Mouse (Mus musculus): ENCODE measurements around the gene Mdm2. TPM values are rescaled to one million over a fixed set of nuclear protein-coding genes. Genes with fewer than 3 reads are reported as not detected.
A peak's percentile ranks its signal among the peaks of the same experiment; 100 is the strongest.

Gene Mdm2
- total and polyA plus RNA-seq, 2 experiments from 2014 or later = 28.7 to 65.1 TPM

GRCm38 (mm10) chr10:117732962-117733592, 22.5 kb upstream of the Mdm2 start:
- DNase-seq (ENCODE audit: low spot score) (no peak), ATAC-seq (ENCODE audit: low FRiP score) (no peak)
- Histone ChIP-seq H3K4me3 (ENCODE audit: low read depth, low read length) (no peak overlapping the region), H3K36me3 (ENCODE audit: insufficient read depth, low read length) (peaks cover 12% of the 10 kb centered on the region), H3K4me1 (ENCODE audit: insufficient read depth, low read length) (no peaks in the 10 kb centered on the region), H3K9me3 (ENCODE audit: low read length) (no peaks in the 10 kb centered on the region), H3K9ac (replicated peaks; ENCODE audit: low read length, poor library complexity, severe bottlenecking) (no peak overlapping the region), H3K27ac (ENCODE audit: low read depth, low read length) (no peak overlapping the region), H3K4me2 (ENCODE audit: low read depth, low read length, poor library complexity, severe bottlenecking) (no peak overlapping the region), H3K27me3 (ENCODE audit: insufficient read depth, low read length) (no peaks in the 10 kb centered on the region)
- WGBS = 85% methylated on average over 14 of the region's 14 CpGs
- TF ChIP-seq CTCF (IDR thresholded peaks at IDR 0.05) = no peak

GRCm38 (mm10) chr10:117732184-117732583, 21.6 kb upstream of the Mdm2 start:
- Histone ChIP-seq H3K9ac (replicated peaks; ENCODE audit: low read length, poor library complexity, severe bottlenecking) (no peak overlapping the region), H3K9me3 (ENCODE audit: low read length) (no peaks in the 10 kb centered on the region), H3K27me3 (ENCODE audit: insufficient read depth, low read length) (no peaks in the 10 kb centered on the region), H3K27ac (ENCODE audit: low read depth, low read length) (no peak overlapping the region), H3K4me2 (ENCODE audit: low read depth, low read length, poor library complexity, severe bottlenecking) (no peak overlapping the region), H3K4me1 (ENCODE audit: insufficient read depth, low read length) (no peaks in the 10 kb centered on the region), H3K36me3 (ENCODE audit: insufficient read depth, low read length) (peaks cover 11% of the 10 kb centered on the region), H3K4me3 (ENCODE audit: low read depth, low read length) (no peak overlapping the region)
- TF ChIP-seq CTCF (IDR thresholded peaks at IDR 0.05) = no peak
- no peak for DNase-seq (ENCODE audit: low spot score)
- ATAC-seq (ENCODE audit: low FRiP score) = no peak
- WGBS = 93% methylated on average over 5 of the region's 5 CpGs

- H3K9ac ChIP-seq (replicated peaks; ENCODE audit: low read length, poor library complexity, severe bottlenecking) = no peak overlapping the region
- ATAC-seq (ENCODE audit: low FRiP score) = no peak
- no peaks in the 10 kb centered on the region for H3K27me3 ChIP-seq (ENCODE audit: insufficient read depth, low read length)
- no peak overlapping the region for H3K4me3 ChIP-seq (ENCODE audit: low read depth, low read length)
- H3K4me2 ChIP-seq (ENCODE audit: low read depth, low read length, poor library complexity, severe bottlenecking) = no peak overlapping the region
- H3K4me1 ChIP-seq (ENCODE audit: insufficient read depth, low read length) = no peaks in the 10 kb centered on the region
- H3K36me3 ChIP-seq (ENCODE audit: insufficient read depth, low read length) = peaks cover 4% of the 10 kb centered on the region
- peak; percentile 59 for DNase-seq (ENCODE audit: low spot score)
- TF ChIP-seq CTCF (IDR thresholded peaks at IDR 0.05) = peak; percentile 73
- 66% methylated on average over 14 of the region's 15 CpGs for WGBS
- no peak overlapping the region for H3K27ac ChIP-seq (ENCODE audit: low read depth, low read length)
- no peaks in the 10 kb centered on the region for H3K9me3 ChIP-seq (ENCODE audit: low read length)
These were observed 20.9 kb upstream of the Mdm2 start for GRCm38 (mm10) chr10:117731244-117732101.

- Histone ChIP-seq H3K36me3 (ENCODE audit: insufficient read depth, low read length) (no peaks in the 10 kb centered on the region; the same call in 1 of the 2 replicates), H3K4me1 (ENCODE audit: insufficient read depth, low read length) (no peaks in the 10 kb centered on the region), H3K27ac (ENCODE audit: low read depth, low read length) (no peak overlapping the region), H3K9me3 (ENCODE audit: low read length) (no peaks in the 10 kb centered on the region), H3K4me3 (ENCODE audit: low read depth, low read length) (no peak overlapping the region), H3K4me2 (ENCODE audit: low read depth, low read length, poor library complexity, severe bottlenecking) (no peak overlapping the region), H3K9ac (replicated peaks; ENCODE audit: low read length, poor library complexity, severe bottlenecking) (no peak overlapping the region), H3K27me3 (ENCODE audit: insufficient read depth, low read length) (no peaks in the 10 kb centered on the region)
- WGBS = 94% methylated on average over 12 of the region's 12 CpGs
- DNase-seq (ENCODE audit: low spot score) (no peak), ATAC-seq (ENCODE audit: low FRiP score) (no peak)
- no peak for TF ChIP-seq CTCF (IDR thresholded peaks at IDR 0.05)
These were observed 20.2 kb upstream of the Mdm2 start for GRCm38 (mm10) chr10:117730637-117731203.

DNA sequence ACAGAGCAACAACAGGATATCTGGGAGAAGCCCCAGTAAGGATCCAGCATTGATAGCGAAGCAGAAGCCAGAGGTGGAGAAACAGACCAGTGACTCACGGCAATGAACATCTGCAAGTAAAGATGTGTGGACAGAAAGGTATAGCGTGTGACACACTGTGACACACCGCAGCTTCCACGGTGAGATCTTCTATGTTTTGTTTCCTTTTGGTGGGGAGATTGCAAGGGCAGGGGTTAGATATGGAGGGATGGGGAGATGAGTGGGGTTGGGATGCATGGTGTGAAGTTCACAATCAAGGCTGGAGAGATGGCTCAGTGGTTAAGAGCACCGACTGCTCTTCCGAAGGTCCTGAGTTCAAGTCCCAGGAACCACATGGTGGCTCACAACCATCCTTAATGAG, 19.6 kb upstream of the Mdm2 start:
- H3K4me1 ChIP-seq (ENCODE audit: insufficient read depth, low read length) = no peaks in the 10 kb centered on the region
- TF ChIP-seq CTCF (IDR thresholded peaks at IDR 0.05) = no peak
- H3K9me3 ChIP-seq (ENCODE audit: low read length) = no peaks in the 10 kb centered on the region
- H3K27me3 ChIP-seq (ENCODE audit: insufficient read depth, low read length) = no peaks in the 10 kb centered on the region
- no peak overlapping the region for H3K9ac ChIP-seq (replicated peaks; ENCODE audit: low read length, poor library complexity, severe bottlenecking)
- no peak for ATAC-seq (ENCODE audit: low FRiP score)
- no peak overlapping the region for H3K27ac ChIP-seq (ENCODE audit: low read depth, low read length)
- H3K4me2 ChIP-seq (ENCODE audit: low read depth, low read length, poor library complexity, severe bottlenecking) = no peak overlapping the region
- H3K4me3 ChIP-seq (ENCODE audit: low read depth, low read length) = no peak overlapping the region
- DNase-seq (ENCODE audit: low spot score) = no peak
- no peaks in the 10 kb centered on the region; the same call in 1 of the 2 replicates for H3K36me3 ChIP-seq (ENCODE audit: insufficient read depth, low read length)
- WGBS = 96% methylated on average over 7 of the region's 7 CpGs

Data from midbrain, postnatal 0 days (tissue).